Mouse (Mus musculus) cortical plate, adult 2 months (tissue): ENCODE measurements at regions not wholly inside any gene's neighbourhood (a gene's known extent, or its start where the extent isn't known, plus 50 kb on each side); places are given as distances from the start of the nearest gene placed in this dataset.

Source experiments
- H3K27ac ChIP-seq: fragments of 200-500 bp; 2 replicates; pipeline ENCODE4 v1.5.1; 2012; ENCODE audit warnings: low read length, control low read depth, inconsistent platforms; ENCODE audit not compliant: insufficient read depth
- H3K4me1 ChIP-seq: fragments of 200-500 bp; 2 replicates; pipeline ENCODE4 v1.6.1; 2011; ENCODE audit warnings: low read length; ENCODE audit not compliant: control insufficient read depth, insufficient read depth
- H3K4me3 ChIP-seq: fragments of 200-500 bp; 2 replicates; pipeline ENCODE4 v1.5.1; 2011; ENCODE audit warnings: mild to moderate bottlenecking, low read length, control low read depth; ENCODE audit not compliant: insufficient read depth
- CTCF ChIP-seq: fragments of 200-500 bp; IDR thresholded peaks from 2 replicates; pipeline ENCODE4 v1.5.1; 2011; ENCODE audit warnings: mild to moderate bottlenecking, control low read depth, low read length; ENCODE audit not compliant: insufficient read depth; ENCODE audit errors: extremely low read depth
- POLR2A ChIP-seq: fragments of 200-500 bp; IDR thresholded peaks from 2 replicates; pipeline ENCODE4 v1.6.1; 2011; ENCODE audit warnings: mild to moderate bottlenecking, low read length, control low read depth; ENCODE audit not compliant: insufficient read depth; ENCODE audit errors: extremely low read depth

DNA sequence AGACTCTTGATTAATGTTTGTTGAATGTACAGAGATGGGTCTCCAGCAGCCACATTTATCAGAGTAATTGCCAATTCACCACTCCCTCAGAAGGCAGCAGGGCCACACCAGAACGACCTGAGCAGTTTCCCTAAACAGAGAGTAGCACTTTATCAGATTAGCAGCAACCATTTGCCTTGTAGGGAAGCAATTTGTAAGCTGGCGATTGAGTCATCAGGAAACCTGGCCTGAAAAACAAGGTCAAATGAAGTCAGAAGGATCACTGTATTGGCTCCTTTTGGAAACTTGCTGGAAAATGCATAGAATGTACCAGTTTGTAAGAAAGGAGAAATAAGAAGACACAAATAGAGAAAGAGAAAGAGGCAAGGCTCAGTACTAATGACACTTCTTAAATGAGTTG, 295.1 kb downstream of the Qdpr start:
- Histone ChIP-seq H3K4me3 (no peak overlapping the region), H3K4me1 (no peaks in the 10 kb centered on the region), H3K27ac (no peak overlapping the region)
- no peak for TF ChIP-seq POLR2A
- no peak for TF ChIP-seq CTCF

DNA sequence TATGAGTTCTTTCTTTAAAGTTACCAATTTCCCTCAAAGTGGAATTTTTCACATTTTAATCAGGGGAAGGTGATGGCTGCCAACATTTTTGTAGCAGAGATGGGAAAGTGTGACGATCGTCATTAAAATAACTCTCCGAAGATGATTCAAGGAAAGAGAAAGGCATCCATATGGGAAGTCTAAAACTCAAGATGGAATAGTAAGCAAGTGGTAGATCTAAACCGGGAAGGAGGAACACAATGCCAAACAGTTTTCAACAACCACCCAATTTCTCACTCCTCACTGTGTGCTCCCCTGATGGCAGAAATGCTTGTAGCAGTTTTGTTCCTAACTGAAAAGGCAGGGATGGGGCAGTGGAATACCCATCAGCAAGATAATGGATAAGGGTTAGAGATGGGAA, 305.9 kb downstream of the Qdpr start:
- Histone ChIP-seq H3K4me1 (peaks cover 2% of the 10 kb centered on the region; the same call in 1 of the 2 replicates), H3K27ac (no peak overlapping the region), H3K4me3 (no peak overlapping the region)
- TF ChIP-seq CTCF, result no peak
- TF ChIP-seq POLR2A, result no peak

DNA sequence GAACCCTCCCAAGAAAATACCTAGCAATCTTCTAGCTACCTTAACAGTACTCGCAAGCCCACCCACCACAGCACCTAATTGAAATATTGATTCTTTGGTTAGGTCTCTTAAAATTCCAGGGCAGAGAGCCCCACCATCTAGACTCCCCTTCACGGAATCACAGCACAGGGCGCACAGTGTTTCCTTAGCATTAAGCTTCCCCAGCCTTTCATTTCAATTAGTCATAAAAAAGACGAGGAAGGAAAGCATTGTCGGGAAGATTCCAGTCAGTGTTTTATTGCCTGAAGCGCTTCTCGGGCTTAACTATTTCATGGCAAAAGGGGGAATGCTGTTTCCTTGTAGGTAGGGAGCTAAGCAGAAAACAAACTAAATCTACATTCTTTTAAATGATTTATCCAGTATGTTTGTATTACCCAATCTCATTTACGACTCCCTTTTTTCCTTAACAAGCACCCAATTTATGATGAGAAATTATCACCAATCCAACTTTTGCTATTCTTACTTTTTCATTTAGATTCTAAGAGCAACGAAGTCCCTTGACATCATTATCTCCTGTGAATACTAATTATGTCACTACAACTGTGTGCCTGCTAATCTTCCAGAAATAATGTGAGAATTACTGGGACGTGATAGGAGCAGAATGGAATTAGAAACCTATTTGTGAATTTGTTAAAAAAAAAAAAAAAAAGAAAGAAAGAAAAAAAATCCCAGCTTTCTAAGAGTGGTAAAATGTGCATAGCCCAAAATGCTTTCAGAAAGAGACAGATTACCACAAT, 312.6 kb downstream of the Qdpr start:
- TF ChIP-seq CTCF (no peak), POLR2A (no peak)
- H3K27ac ChIP-seq, result no peak overlapping the region
- H3K4me1 ChIP-seq, result no peaks in the 10 kb centered on the region
- H3K4me3 ChIP-seq, result no peak overlapping the region

DNA sequence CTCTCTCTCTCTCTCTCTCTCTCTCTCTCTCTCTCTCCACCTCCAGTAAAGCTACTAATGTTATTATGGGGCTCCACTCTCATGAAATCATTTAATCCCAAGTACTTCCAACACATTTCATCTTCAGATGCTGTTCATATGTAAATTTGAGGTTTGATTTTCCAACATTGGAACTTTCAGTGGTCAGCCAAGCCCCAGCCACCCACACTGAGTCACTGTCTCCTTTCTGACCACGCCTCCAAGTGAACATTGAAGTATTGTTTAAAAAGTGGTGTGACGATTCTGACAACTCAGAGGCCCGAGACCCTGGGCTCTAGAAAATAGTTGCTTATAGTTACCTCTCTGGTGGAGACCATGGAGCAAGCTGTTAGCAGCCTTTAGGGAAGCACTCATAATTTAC, 313.3 kb downstream of the Qdpr start:
- no peak for TF ChIP-seq POLR2A
- Histone ChIP-seq H3K4me1 (no peaks in the 10 kb centered on the region), H3K4me3 (no peak overlapping the region), H3K27ac (no peak overlapping the region)

DNA sequence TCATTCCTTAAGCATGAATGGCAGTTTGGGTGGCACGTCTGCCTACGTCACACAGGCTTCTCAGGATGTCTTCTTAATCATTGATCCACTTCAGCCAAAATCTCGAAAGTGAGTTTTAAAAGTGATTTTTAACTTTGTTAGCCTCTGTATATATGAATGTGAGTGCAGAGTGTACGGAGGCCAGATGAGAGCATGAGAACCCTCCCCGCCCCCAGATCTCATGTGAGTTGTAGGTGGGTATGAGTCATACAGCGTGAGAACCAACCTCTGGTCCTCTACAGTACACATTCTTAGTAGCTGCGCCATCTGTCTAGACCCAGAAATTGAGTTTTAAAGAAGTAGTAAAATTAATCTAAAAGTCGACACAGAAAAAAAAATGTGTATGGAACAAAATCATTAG, 322.1 kb downstream of the Qdpr start:
- no peak for TF ChIP-seq CTCF
- TF ChIP-seq POLR2A, result no peak
- Histone ChIP-seq H3K4me3 (no peak overlapping the region), H3K27ac (no peak overlapping the region), H3K4me1 (no peaks in the 10 kb centered on the region)

DNA sequence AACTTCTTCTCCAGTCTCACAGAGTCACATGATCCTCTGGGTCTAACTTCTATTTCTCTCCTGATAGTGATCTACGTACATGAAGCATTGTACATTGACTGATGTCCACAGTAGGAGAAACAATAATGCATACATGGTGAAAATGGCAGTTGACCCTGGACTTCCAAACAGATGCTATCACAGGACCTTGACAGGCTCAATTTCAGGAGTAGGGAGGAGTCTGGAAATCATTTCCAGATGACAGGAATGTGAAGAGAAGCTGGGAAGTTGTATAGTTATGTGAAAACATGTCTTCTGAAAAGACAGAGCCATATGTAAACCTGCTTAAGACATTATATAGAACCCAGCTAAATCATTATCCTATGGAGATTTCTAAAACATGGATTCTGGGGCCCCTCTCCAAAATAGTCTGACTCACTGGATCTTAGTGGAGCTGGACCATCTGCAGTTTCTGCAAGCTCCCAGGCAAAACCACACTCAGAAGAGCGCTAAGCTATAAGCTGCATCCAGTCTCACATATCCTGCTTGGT, 322.3 kb upstream of the Ldb2 start:
- Histone ChIP-seq H3K4me3 (no peak overlapping the region), H3K4me1 (no peaks in the 10 kb centered on the region), H3K27ac (no peak overlapping the region)
- TF ChIP-seq POLR2A, result no peak
- TF ChIP-seq CTCF, result no peak

DNA sequence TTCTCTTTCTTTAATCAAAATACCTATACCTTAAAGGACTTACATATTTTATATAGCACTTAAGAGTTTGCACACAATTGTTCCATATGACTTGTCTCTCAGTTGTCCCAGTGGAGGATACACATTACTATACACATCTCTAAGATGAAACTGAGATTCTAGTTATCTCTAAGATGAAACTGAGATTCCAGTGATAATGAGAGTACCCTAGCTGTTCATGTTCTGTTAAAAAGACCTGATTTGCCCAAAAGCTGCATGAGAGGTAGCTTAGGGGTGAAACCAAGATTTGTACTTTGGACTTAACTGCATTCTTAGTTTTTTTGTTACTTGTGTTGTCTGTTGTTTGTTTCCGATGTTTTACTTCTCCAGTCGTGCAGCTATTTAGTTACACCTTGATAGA, 320.3 kb upstream of the Ldb2 start:
- H3K4me3 ChIP-seq, result no peak overlapping the region
- H3K27ac ChIP-seq, result no peak overlapping the region
- no peaks in the 10 kb centered on the region for H3K4me1 ChIP-seq
- TF ChIP-seq POLR2A, result no peak
- TF ChIP-seq CTCF, result no peak

DNA sequence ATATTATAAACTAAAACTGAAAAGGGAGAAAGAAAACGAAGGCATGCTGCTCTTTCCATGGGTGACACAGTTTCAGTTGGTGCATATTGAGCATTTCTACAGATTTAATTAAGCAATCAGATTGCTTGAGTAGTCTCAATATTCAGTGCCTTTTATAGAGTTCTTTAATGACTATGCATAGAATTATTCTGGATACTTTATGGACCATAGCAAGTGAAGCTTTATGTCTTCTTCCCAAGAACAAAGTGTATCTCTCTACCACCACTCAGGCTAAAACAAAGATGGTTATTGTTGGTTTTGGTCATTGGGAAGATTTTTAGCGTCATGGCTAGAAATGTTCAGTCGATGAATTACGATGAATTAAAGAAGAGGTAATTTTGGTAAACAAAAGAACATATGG, 311.8 kb upstream of the Ldb2 start:
- Histone ChIP-seq H3K27ac (no peak overlapping the region), H3K4me1 (no peaks in the 10 kb centered on the region), H3K4me3 (no peak overlapping the region)
- TF ChIP-seq CTCF (no peak), POLR2A (no peak)

DNA sequence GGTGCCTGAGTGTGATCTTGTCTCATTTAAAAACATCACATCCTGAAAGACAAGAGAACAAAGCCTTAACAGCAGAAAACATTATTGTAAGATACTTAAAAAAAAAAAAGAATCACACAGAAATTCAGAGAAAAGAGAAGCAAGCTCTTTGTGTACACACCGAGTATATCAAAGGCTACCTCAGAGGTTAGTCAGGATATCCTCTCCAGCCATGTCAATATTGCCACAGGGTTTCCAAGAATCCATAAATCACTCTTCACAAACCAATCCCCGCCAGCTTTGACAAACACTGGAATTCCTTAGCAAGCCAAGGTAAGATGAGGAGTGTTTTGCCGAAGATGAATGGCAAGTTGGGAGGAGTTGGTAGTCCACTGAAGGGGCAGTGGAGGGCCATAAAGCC, 311.3 kb upstream of the Ldb2 start:
- TF ChIP-seq CTCF (no peak), POLR2A (no peak)
- Histone ChIP-seq H3K4me3 (no peak overlapping the region), H3K4me1 (no peaks in the 10 kb centered on the region), H3K27ac (no peak overlapping the region)

DNA sequence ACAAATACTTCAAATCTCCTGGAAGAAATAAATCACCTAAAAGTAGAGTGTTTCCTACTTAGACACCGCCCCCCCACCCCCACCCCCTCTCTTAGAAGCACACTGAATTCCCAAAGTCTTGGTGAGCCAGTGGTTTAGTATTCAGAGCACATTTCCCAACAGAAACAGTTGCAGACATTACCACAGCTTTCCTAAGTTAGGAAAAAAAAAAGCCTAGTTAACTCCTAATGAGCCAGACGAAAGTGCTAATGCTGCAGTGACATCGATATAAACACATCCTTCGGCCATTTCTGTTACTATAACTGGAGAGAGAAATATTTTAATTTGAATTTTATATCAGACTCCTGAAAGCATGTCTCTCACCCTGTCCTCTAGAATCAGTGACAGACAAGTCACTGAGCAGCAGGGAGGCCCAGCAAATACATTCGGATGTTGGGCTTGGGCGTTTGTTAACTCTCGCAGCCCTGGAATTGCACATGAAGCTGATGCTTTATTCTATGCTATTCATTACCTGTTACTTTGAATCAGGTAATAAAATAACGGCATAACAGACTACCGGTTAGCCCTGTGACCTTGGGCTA, 305.8 kb upstream of the Ldb2 start:
- peaks cover 1% of the 10 kb centered on the region; the same call in 1 of the 2 replicates for H3K4me1 ChIP-seq
- H3K4me3 ChIP-seq, result no peak overlapping the region
- TF ChIP-seq POLR2A, result no peak
- TF ChIP-seq CTCF, result no peak
- no peak overlapping the region for H3K27ac ChIP-seq
